Mouse (Mus musculus): ENCODE measurements around the gene Crlf1.

GRCm38 (mm10) chr8:70469938-70470337 lies 23.0 kb upstream of the Crlf1 start:
- TF ChIP-seq CTCF (IDR thresholded peaks at IDR 0.05) (no peak), EP300 (IDR thresholded peaks at IDR 0.05) (no peak)

All from lung, postnatal 0 days (tissue).